Mouse (Mus musculus): ENCODE measurements at regions not wholly inside any gene's neighbourhood (a gene's known extent, or its start where the extent isn't known, plus 50 kb on each side); places are given as distances from the start of the nearest gene placed in this dataset.

DNA sequence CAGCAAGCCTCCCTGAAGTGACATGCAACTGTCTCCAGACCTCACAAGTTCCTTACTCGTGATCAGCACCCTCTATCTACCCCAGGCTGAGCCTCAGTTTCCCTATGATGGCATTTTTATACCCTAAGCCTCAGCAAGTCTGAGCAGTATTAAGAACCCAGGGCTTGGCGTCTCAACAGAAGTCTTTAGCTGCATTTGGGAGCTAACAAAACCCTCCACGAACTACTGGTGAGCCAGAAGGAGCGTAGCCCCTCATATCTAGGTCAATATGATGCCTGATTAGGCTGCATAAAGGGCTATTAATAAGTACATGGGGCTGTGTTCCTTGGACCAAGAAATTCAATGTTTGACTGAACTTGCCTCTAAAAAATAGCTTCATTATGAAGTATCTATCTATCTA is 600.4 kb downstream of the Tox3 start:
- TF ChIP-seq POLR2A (IDR thresholded peaks at IDR 0.05; ENCODE audit: low read depth, low read length) (no peak), CTCF (conservative IDR thresholded peaks at IDR 0.05; ENCODE audit: insufficient read depth, insufficient read length, low read depth, low read length) (no peak)

Data from kidney, adult 2 months (tissue).